Mouse (Mus musculus) adrenal gland, postnatal 36 days (tissue): Measurements from ENCODE around the gene Hspd1. TPM values are rescaled to one million over a fixed set of nuclear protein-coding genes. Genes with fewer than 3 reads are reported as not detected.
A peak's percentile ranks its signal among the peaks of the same experiment; 100 is the strongest.
"Not testable (repeated sequence)": the region's sequence is repeated elsewhere in the genome, so short reads cannot be mapped to it uniquely, and the experiment has no call there.

Experiments
- DNase-seq, 2 experiments: peaks; one replicate each; pipeline ENCODE4 v3.0.0; 2021; ENCODE audit warnings: mixed read lengths in 1 of 2
- long read RNA-seq, 2 experiments: library from polyadenylated mRNA; stranded (forward); transcript quantifications; one replicate each; pipeline ENCODE4 v2.0.0; 2021; ENCODE audit warnings: borderline sequencing depth in 2 of 2
- total RNA-seq, 2 experiments: library from RNA; stranded (reverse); gene quantifications; 2 replicates each; pipeline ENCODE4 v1.2.3; 2021

Hspd1 gene
- 1,000 to 10,000 TPM; 1,397 to 1,482 TPM for total RNA-seq
- long read RNA-seq, experiment 1, transcript Hspd1-201 (12 exons, 2,423 nt): major isoform, 2,539 of 3,206 reads
- long read RNA-seq, experiment 1, partial matches to known transcripts: 478 of 3,206 reads
- long read RNA-seq, experiment 1, other reads (novel, unspliced or antisense): 189 of 3,206 reads
- long read RNA-seq, experiment 2, transcript Hspd1-201 (12 exons, 2,423 nt): major isoform, 529 of 623 reads
- long read RNA-seq, experiment 2, partial matches to known transcripts: 65 of 623 reads
- long read RNA-seq, experiment 2, other reads (novel, unspliced or antisense): 29 of 623 reads

GRCm38 (mm10) chr1:55087932-55088610, at the start of gene Hspd1, which contains the start of gene Hspe1:
Hspd1 (minus strand) TSS chr1:55088243.
Hspe1 (plus strand) TSS chr1:55088132.
- DNase-seq: peak; percentile 99

- no peak for DNase-seq
Observed at GRCm38 (mm10) chr1:55135846-55136245, 47.8 kb upstream of the Hspd1 start.

GRCm38 (mm10) chr1:55134301-55134700, 46.3 kb upstream of the Hspd1 start:
- DNase-seq: no peak

GRCm38 (mm10) chr1:55133173-55133572, 45.1 kb upstream of the Hspd1 start:
- DNase-seq: no peak

GRCm38 (mm10) chr1:55132308-55132707, 44.3 kb upstream of the Hspd1 start:
- DNase-seq: no peak

- no peak for DNase-seq
Observed at GRCm38 (mm10) chr1:55131424-55132014, 43.5 kb upstream of the Hspd1 start.

GRCm38 (mm10) chr1:55130943-55131401, 42.9 kb upstream of the Hspd1 start, which contains the start of gene Mob4:
Mob4 (plus strand) TSS chr1:55131231.
- DNase-seq: peak; percentile 96 to 98

GRCm38 (mm10) chr1:55130190-55130916, 42.3 kb upstream of the Hspd1 start:
- DNase-seq: no peak

GRCm38 (mm10) chr1:55129716-55130115, 41.7 kb upstream of the Hspd1 start:
- DNase-seq: peak in 1 of 2 experiments; percentile 18

- not testable (repeated sequence) for DNase-seq
Observed at GRCm38 (mm10) chr1:55124136-55124535, 36.1 kb upstream of the Hspd1 start.

GRCm38 (mm10) chr1:55123561-55123960, 35.5 kb upstream of the Hspd1 start:
- peak; percentile 56 to 59 for DNase-seq

GRCm38 (mm10) chr1:55123046-55123445, 35.0 kb upstream of the Hspd1 start:
- peak; percentile 58 to 69 for DNase-seq

- DNase-seq: no peak
Observed at GRCm38 (mm10) chr1:55109066-55109766, 21.2 kb upstream of the Hspd1 start.

- no peak for DNase-seq
Observed at GRCm38 (mm10) chr1:55108473-55108872, 20.4 kb upstream of the Hspd1 start.

GRCm38 (mm10) chr1:55107644-55108043, 19.6 kb upstream of the Hspd1 start:
- DNase-seq: no peak

- DNase-seq: no peak
Observed at GRCm38 (mm10) chr1:55106919-55107585, 19.0 kb upstream of the Hspd1 start.

- no peak for DNase-seq
Observed at GRCm38 (mm10) chr1:55092469-55092868, 4.4 kb upstream of the Hspd1 start.

- DNase-seq: peak; percentile 60 to 62
Observed at GRCm38 (mm10) chr1:55092056-55092455, 4.0 kb upstream of the Hspd1 start.

- DNase-seq: no peak
Observed at GRCm38 (mm10) chr1:55089498-55090064, 1.5 kb upstream of the Hspd1 start.
